Mouse (Mus musculus): Measurements from ENCODE around the gene Gramd1b.
A peak's percentile ranks its signal among the peaks of the same experiment; 100 is the strongest.

Gramd1b gene

GRCm38 (mm10) chr9:40300018-40300989, 230.9 kb downstream of the Gramd1b start:
- DNase-seq, result no peak

- no peak for DNase-seq
Observed at GRCm38 (mm10) chr9:40299323-40299722, 231.9 kb downstream of the Gramd1b start.

GRCm38 (mm10) chr9:40297969-40298368, 233.2 kb downstream of the Gramd1b start:
- DNase-seq, result no peak

- DNase-seq, result no peak
Observed at GRCm38 (mm10) chr9:40296251-40296650, 234.9 kb downstream of the Gramd1b start.

- no peak for DNase-seq
Observed at GRCm38 (mm10) chr9:40294866-40295265, 236.3 kb downstream of the Gramd1b start.

DNA sequence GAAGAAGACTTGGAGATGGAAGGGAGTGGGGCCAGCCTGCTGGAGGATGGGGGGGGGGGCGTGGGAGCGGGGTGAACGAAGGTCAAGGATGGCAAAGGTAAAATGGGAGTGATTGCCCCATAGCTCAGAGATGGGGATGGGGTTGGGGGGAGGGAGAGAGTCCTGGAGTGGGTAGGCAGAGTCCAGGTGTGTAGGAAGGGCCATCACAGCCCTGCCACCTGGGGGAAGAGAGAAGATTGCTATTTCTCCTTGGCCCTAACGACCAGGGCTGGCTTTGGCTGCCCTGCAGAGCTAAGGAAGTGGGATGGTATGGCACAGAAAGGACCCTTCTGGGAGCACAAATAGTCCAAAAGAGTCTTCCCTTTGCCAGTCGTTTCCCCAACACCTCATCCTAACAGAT, 237.0 kb downstream of the Gramd1b start:
- no peak for DNase-seq

- DNase-seq, result no peak
Observed at GRCm38 (mm10) chr9:40293740-40294139, 237.4 kb downstream of the Gramd1b start.

DNA sequence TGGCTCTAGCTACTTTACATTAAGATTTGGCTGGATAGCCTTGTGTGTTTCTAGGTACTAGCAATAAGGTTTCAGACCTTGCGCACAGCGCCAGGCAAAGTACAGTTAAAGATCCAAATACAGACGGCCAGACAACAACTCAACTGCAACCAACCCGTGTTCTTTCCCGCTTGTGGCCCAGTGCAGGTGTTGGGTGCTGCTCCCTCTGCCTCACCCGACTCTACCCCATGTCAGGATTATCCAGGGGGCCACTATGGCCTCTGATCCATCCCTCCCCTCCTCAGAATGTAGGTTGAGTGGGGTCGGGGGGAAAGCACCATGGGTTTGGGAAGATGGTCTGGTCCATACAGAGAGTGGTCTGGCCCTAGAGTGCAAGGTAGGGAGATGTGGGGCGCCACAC, 237.9 kb downstream of the Gramd1b start:
- DNase-seq, result no peak

GRCm38 (mm10) chr9:40292475-40292874, 238.7 kb downstream of the Gramd1b start:
- no peak for DNase-seq

- no peak for DNase-seq
Observed at GRCm38 (mm10) chr9:40282968-40283367, 248.2 kb downstream of the Gramd1b start.

DNA sequence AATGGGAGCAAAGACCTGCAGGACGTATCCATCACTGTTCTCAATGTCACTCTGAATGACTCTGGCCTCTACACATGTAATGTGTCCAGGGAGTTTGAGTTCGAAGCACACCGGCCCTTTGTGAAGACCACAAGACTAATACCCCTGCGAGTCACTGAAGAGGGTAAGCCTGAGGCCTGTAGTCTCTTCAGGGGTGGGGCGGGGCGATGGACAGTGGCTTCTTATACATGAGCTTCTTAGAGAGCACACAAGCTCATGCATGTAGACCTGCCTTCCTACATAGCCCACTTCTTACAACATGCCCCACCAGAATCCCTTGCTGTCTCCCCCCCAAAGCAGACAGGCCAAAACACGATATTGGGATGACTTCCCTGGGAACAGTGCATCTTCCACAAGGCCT, 251.7 kb downstream of the Gramd1b start:
- no peak for DNase-seq

- DNase-seq, result no peak
Observed at GRCm38 (mm10) chr9:40277671-40278070, 253.5 kb downstream of the Gramd1b start.

DNA sequence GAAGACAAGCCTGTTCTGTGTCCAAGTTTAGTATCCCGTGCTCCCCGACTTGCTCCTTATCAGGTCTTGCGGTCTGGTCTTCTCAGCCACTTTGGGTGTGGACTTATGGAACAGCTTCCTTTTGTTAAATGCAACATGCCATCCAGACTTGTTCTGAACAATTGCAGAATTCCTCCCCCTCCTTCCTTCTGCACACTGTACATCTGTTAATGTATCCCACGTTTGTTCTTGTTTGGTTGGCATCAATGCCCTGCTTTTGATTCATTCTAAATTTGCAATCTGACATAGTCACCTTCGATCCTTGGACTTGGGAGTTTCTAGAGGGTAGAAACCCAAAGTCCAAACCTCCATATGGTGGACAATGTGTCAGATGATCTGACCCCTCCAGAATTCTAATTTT, 255.3 kb downstream of the Gramd1b start:
- DNase-seq, result no peak

DNA sequence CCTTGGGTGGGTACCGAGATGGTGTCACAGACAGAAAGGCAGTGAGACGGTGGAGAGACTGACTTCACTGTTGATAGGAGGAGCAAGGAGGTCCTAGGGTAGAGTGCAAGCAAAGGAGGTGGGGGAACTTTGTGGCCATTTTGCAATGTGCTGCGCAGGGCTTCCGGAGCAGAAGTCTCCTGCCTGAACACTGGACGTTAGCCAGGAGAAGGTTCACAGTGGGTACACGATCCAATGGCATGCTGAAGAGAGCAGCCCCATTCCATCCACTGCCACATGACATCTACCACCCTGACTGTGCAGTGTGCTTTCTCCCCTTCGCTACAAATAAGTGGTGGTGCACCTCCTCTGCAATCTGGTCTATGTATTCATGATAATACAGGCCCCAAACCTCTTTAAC, 258.4 kb downstream of the Gramd1b start:
- DNase-seq, result peak; percentile 15

GRCm38 (mm10) chr9:40271075-40271474, 260.1 kb downstream of the Gramd1b start:
- peak; percentile 14 for DNase-seq

DNA sequence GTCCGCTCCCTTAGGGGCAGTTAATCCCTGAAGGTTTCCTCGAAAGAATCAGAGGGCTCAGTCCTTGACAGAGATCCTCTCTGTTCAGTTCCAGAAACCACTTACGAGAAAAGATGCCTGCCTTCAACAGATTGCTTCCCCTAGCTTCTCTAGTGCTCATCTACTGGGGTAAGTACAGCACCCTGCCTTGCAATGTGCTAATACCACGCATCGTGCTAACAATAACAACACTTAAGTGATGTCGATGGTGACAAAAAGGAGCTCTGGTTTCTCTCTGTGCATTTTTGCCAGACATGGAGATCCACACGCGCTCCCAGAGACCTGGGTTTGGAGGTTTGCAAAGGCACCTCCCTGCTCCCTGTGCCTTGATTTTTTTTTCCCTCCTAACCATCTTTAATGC, 261.3 kb downstream of the Gramd1b start:
- DNase-seq, result no peak

- peak; percentile 73 for DNase-seq
Observed at GRCm38 (mm10) chr9:40269103-40269861, 261.9 kb downstream of the Gramd1b start, which contains the start of gene Scn3b. Gene Scn3b (plus strand): TSS chr9:40269217.

- DNase-seq, result no peak
Observed at GRCm38 (mm10) chr9:40268748-40269102, 262.5 kb downstream of the Gramd1b start.

DNA sequence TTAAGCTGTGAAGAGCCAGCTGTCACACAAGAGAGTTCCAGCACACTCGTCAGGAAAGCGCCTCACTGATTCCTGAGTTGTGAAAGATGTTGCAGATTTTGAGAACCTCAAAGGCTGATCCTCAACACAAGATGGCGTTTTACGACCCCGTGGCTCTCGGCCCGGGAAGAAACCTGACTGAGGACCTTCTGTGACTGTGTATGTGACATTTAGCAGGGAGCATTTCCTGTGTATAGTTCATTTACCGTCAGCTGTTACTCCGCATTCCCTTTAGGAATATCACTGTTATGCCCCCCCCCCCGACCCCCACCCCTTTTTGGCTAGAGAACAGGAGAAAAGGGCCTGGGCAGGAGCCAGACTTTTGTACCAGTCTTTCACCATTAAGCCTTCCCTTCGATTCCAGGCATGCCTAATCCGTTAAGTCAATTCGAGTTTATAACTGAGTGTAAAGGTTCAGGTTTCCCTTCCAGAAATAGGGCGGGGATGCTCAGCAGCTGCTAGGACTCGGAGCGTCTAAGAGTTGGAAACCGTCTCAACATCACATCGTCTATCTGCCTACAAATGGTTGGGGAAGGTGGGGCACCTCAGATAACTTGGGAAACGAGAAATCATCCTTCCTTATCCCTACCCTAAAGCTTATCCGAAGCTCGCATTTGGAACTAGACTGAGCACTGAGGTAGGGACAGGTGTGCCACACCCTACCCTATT, 263.0 kb downstream of the Gramd1b start:
- DNase-seq, result no peak

DNA sequence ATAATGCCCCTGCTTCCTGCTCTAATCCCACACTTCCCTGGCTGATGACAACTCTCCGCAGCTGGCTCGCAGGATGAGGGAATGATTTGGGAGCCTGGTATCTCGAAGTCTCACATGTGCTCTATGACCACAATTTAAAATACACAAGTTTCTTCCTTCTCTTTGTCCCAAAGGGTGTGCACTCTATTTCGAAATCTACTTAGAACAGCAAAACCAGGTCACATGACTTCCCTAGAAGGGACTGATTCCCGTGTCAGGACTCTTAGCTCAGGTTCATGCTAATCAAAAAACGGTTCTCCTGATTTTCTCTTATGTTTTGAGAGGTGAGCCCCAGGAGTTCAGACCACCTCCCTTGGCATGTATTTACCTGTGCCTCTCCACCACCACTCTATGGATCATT, 267.3 kb downstream of the Gramd1b start:
- DNase-seq, result no peak

- no peak for DNase-seq
Observed at GRCm38 (mm10) chr9:40252459-40252858, 278.7 kb downstream of the Gramd1b start.

DNA sequence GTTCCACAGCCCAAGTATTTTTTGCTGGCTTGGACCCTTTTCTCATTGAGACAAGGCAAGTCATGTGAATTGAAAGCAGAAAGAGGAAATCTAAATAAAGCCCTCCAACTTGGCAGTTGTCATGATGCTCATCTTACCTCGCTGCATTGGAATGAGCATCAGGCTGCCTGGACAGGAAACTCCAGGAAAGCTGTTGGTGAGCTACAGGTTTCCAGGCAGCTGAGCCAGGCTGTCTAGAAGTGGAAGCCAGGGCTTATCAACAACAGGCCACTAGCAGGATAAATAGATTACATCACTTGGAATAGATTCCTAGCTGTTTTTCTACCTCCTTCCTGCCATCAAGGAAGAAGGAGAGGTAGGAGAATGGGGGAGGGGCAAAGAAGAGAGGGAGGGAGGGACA, 282.1 kb downstream of the Gramd1b start:
- DNase-seq, result no peak

GRCm38 (mm10) chr9:40246702-40247101, 284.5 kb downstream of the Gramd1b start:
- no peak for DNase-seq
